Mouse (Mus musculus): ENCODE results near the gene Atxn7l3b. TPM values are rescaled to one million over a fixed set of nuclear protein-coding genes. Genes with fewer than 3 reads are reported as not detected.

The Atxn7l3b gene
- total RNA-seq (2023): 10 to 100 TPM; 56.0 to 57.1 TPM

DNA sequence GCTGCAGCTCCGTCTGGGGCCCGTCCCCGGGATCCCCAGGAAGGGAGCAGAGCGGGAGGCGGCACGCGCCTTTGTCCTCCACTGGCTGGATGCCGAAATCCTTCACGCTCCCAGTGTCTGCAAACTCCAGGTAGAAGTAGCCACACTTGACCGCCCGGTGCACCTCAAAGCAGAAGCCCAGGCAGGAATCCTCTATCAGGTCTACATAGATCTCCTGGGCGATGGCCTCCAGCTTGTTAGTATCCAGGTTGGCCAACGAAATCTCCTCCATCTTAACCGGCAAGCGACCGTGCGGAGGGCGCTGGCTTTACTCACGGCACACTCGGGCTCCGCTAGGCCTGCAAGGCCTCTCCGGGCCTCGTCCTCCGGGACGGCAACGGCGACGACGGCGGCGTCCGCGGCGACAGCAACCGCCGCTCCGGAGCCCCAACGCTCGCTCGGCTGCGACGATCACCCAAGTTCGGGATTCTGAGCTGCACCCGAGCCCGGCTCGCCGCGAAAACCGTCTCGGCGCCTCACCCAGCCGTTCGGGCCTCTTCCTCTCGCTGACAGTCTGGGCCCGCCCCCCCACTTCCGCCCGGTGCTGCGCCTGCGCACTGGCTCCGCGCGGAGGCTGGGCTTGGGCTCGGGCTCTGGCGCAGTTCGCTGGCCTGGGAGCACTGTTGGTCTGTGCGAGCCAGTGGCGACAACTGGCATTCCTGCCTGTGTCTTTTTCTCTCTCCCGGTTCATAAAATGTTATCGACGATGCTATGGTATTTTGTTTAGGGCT lies at the start of gene Atxn7l3b:
Gene Atxn7l3b (minus strand): TSS at position 550 of the 770 bp plus-strand sequence.

All from monocyte, adult 59 days (primary cell).